Mouse (Mus musculus): ENCODE measurements at regions not wholly inside any gene's neighbourhood (a gene's known extent, or its start where the extent isn't known, plus 50 kb on each side); places are given as distances from the start of the nearest gene placed in this dataset.

GRCm38 (mm10) chr5:45065917-45066699 is 266.6 kb upstream of the Ldb2 start:
- TF ChIP-seq CTCF (IDR thresholded peaks at IDR 0.05; ENCODE audit: low read depth) = no peak
- TF ChIP-seq EP300 (optimal IDR thresholded peaks at IDR 0.05) = no peak

Data from stomach, postnatal 0 days (tissue).